Mouse (Mus musculus) hindbrain, embryonic 15.5 days (tissue): ENCODE data around the gene Zfp536. TPM values are rescaled to one million over a fixed set of nuclear protein-coding genes. Genes with fewer than 3 reads are reported as not detected.

Source experiments
- ATAC-seq: fragments of 200-750 bp; cut with Nextera tagmentation; 2 replicates; pipeline ENCODE4 v1.8.0; 2017; ENCODE audit warnings: low read depth, moderate number of reproducible peaks, moderate TSS enrichment; ENCODE audit not compliant: low FRiP score
- H3K27ac ChIP-seq: fragments of 300-500 bp; sonication (generic); replicated peaks from 2 replicates; pipeline ENCODE4 v1.5.1; 2015; ENCODE audit warnings: mild to moderate bottlenecking, inconsistent platforms
- H3K27me3 ChIP-seq: fragments of 300-500 bp; sonication (generic); 2 replicates; pipeline ENCODE4 v1.6.1; 2015; ENCODE audit warnings: control low read depth, inconsistent platforms
- H3K36me3 ChIP-seq: fragments of 300-500 bp; sonication (generic); 2 replicates; pipeline ENCODE4 v1.6.1; 2015; ENCODE audit warnings: control low read depth, inconsistent platforms
- H3K4me1 ChIP-seq: fragments of 300-500 bp; sonication (generic); replicated peaks from 2 replicates; pipeline ENCODE4 v1.6.1; 2015; ENCODE audit warnings: control low read depth, inconsistent platforms
- H3K4me2 ChIP-seq: fragments of 300-500 bp; sonication (generic); 2 replicates; pipeline ENCODE4 v1.6.1; 2015; ENCODE audit warnings: moderate library complexity, mild to moderate bottlenecking, inconsistent platforms
- H3K4me3 ChIP-seq: fragments of 300-500 bp; sonication (generic); 2 replicates; pipeline ENCODE4 v1.5.1; 2015; ENCODE audit warnings: mild to moderate bottlenecking, inconsistent platforms
- H3K9ac ChIP-seq: fragments of 300-500 bp; sonication (generic); 2 replicates; pipeline ENCODE4 v1.6.1; 2015; ENCODE audit warnings: inconsistent platforms
- H3K9me3 ChIP-seq: fragments of 300-500 bp; sonication (generic); 2 replicates; pipeline ENCODE4 v1.6.1; 2016; ENCODE audit warnings: control low read depth, inconsistent platforms
- WGBS: fragments of 180-500 bp; shearing (Covaris S2); methylation state at CpG from one replicate; pipeline ENCODE4 v1.1.7; 2015; 5-methylcytosine and 5-hydroxymethylcytosine counted together
- polyA plus RNA-seq: library from polyadenylated mRNA; unstranded; fragments of >200 nt; fragmentation: Nextera tagmentation; extraction: Ambion mirVana; gene quantifications from 2 replicates; pipeline ENCODE4 v1.2.1, GENCODE M21; 2015

Gene Zfp536
- polyA plus RNA-seq, 1 experiment from 2014 or later, result 36.0 TPM

DNA sequence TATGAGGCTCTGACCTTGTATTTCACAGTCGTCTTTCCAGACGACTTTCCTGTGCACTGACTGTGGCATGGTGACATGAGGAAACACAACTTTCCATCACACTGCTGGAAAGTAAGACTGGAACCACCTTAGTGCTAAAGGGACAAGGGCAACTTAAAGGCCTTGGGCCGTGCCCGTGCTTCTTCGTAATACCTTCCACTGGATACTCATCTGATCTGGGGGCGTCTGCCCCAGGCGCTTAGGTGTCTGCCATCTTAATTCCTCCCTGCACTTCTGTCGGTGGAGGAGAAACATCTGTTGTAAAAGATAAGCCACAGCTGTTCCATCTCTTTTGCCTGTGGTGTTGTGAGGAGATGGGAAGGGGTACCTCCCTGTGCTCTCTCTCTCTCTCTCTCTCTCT is 299.2 kb downstream of the Zfp536 start:
- no peak overlapping the region for H3K4me2 ChIP-seq
- H3K9ac ChIP-seq, result no peak overlapping the region
- H3K4me1 ChIP-seq, result no peaks in the 10 kb centered on the region
- H3K27ac ChIP-seq, result no peak overlapping the region
- ATAC-seq, result no peak
- H3K4me3 ChIP-seq, result no peak overlapping the region
- no peaks in the 10 kb centered on the region for H3K36me3 ChIP-seq
- 78% methylated on average over 8 of the region's 8 CpGs for WGBS
- H3K9me3 ChIP-seq, result no peaks in the 10 kb centered on the region
- no peaks in the 10 kb centered on the region for H3K27me3 ChIP-seq

DNA sequence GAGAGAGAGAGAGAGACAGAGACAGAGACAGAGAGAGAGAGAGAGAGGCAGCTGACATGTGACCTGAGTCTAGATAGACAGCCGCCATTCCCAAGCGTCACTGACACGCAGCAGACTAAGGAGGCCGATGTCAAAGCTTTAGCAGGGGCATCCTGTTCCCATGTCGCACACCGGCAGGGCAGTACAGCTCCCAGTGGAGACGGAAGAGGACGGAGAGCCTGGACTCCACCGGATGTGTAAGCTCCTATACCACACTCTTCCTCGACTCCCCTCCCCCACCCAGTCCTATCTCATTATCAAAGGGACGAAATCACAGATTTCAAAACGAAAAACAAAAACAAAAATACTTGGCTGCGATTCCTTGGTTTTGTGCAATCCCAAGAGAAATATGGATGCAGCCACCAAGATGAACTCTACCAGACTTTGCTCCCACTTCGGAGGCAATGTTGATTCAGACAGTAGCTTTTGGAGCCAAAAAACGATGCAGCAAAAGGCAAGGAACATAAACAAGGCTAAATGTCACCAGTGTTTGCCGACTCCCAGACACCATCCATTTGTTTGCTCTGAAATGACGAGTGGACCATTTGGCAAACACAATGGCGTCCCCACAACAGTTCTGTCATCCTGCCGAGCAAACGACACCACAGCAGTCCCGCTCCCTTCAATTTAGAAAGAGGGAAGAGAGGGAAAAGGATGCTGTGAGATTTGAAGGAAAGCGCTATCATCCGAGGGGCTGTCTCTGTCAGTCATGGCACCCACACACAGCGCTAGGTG is 299.9 kb downstream of the Zfp536 start:
- ATAC-seq, result no peak
- 67% methylated on average over 24 of the region's 24 CpGs for WGBS
- H3K4me1 ChIP-seq, result no peaks in the 10 kb centered on the region

DNA sequence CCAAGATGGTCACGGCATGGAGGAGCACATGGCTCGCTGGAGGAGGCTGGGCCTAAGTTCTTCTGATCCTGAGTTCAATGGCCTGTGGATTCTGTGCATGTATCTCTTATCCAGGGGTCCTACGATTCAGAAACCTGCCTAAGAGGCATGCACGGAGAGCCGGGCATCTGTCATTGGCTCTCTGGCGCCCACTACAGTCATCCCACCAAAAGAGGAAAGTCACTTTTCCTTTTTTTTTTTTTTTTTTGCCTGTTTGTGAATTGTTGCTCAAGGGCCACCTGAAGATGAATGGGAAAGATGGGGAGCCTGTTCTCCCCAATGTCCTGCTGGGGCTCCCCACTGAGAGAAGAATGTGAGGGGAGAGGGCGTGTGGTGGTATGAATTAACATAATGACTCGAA is 301.7 kb downstream of the Zfp536 start:
- H3K27ac ChIP-seq, result no peak overlapping the region
- no peak overlapping the region for H3K9ac ChIP-seq
- H3K36me3 ChIP-seq, result no peaks in the 10 kb centered on the region
- H3K4me1 ChIP-seq, result no peaks in the 10 kb centered on the region
- 57% methylated on average over 8 of the region's 8 CpGs for WGBS
- no peak overlapping the region for H3K4me2 ChIP-seq
- H3K4me3 ChIP-seq, result no peak overlapping the region
- no peaks in the 10 kb centered on the region for H3K27me3 ChIP-seq
- H3K9me3 ChIP-seq, result no peaks in the 10 kb centered on the region
- no peak for ATAC-seq

More for the DNA sequence above, 299.9 kb downstream of the Zfp536 start:
- no peaks in the 10 kb centered on the region for H3K27me3 ChIP-seq
- H3K9ac ChIP-seq, result no peak overlapping the region
- H3K4me2 ChIP-seq, result no peak overlapping the region
- no peaks in the 10 kb centered on the region for H3K36me3 ChIP-seq
- no peak overlapping the region for H3K27ac ChIP-seq
- H3K4me3 ChIP-seq, result no peak overlapping the region
- no peaks in the 10 kb centered on the region for H3K9me3 ChIP-seq

DNA sequence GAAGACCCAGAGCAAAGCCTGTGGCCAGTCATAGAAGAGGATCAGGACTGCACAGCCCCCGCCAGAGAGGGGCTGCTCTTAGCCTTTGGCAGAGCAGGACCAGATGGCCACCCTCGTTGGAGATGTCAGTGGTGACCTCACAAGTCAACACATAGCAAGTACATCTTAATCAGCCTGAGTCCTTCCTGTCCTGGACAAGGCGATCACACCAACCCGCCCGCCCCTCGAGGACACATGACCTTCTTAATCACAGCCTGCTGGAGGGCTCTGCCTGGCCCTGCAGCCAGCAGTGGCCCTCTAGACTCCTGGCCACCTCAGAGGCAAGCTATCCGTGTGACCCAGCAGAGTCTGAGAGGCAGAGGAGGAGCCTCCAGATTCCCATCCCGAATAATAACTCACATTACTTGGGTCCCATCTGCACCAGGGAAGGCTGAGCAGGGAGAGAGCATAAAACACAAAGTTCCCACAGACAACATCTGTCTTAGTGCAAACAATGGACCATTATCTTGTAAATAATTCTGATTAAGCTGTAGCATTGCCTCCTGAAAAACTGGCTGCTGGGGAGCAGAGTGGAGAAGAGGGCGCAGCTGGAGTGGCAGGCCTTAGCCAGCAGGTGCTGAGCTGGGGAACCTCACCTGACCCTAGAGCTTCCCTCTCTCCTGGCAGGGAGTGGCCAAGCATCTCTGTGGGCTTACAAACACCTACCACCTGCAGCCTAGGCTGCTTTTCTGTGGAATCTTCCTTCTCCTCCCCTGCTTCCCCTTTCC is 306.8 kb downstream of the Zfp536 start:
- Histone ChIP-seq H3K4me2 (no peak overlapping the region), H3K4me1 (0 out of 2 replicates have a peak, but pooled peaks cover 4% of the 10 kb centered on the region), H3K4me3 (no peak overlapping the region), H3K27ac (no peak overlapping the region), H3K9me3 (no peaks in the 10 kb centered on the region), H3K36me3 (no peaks in the 10 kb centered on the region), H3K9ac (no peak overlapping the region), H3K27me3 (no peaks in the 10 kb centered on the region)
- peak; percentile 63 for ATAC-seq
- 41% methylated on average over 9 of the region's 9 CpGs for WGBS

- Histone ChIP-seq H3K9me3 (no peaks in the 10 kb centered on the region), H3K4me1 (0 out of 2 replicates have a peak, but pooled peaks cover 4% of the 10 kb centered on the region), H3K27ac (no peak overlapping the region), H3K4me2 (no peak overlapping the region), H3K9ac (no peak overlapping the region), H3K36me3 (no peaks in the 10 kb centered on the region), H3K27me3 (no peaks in the 10 kb centered on the region), H3K4me3 (no peak overlapping the region)
- no peak for ATAC-seq
- WGBS, result 44% methylated on average over 7 of the region's 7 CpGs
These were observed 309.2 kb downstream of the Zfp536 start for GRCm38 (mm10) chr7:37464186-37464721.

DNA sequence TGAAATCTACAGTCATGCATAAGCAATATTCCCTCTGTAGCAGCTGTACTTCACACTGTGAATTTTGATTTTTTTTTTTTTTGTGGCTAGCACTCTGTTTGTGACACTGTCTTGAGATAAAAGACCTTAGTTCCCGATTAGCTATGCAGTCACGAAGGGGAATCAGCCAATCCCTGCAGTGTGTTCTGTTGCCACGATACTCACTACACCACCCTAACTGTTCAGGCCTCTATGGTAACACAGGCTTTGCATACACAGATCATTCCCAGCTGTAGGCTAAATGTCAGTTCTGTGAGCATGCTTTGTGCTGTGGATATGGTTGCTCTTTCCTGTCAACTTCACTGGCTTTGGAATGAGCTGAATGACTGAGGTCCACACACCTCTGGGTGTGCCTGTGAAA is 325.9 kb downstream of the Zfp536 start:
- no peak overlapping the region for H3K9ac ChIP-seq
- H3K27me3 ChIP-seq, result no peaks in the 10 kb centered on the region
- no peak overlapping the region for H3K27ac ChIP-seq
- no peaks in the 10 kb centered on the region for H3K9me3 ChIP-seq
- H3K36me3 ChIP-seq, result no peaks in the 10 kb centered on the region
- 60% methylated on average over 3 of the region's 3 CpGs for WGBS
- H3K4me2 ChIP-seq, result no peak overlapping the region
- no peaks in the 10 kb centered on the region for H3K4me1 ChIP-seq
- no peak overlapping the region for H3K4me3 ChIP-seq
- ATAC-seq, result no peak

DNA sequence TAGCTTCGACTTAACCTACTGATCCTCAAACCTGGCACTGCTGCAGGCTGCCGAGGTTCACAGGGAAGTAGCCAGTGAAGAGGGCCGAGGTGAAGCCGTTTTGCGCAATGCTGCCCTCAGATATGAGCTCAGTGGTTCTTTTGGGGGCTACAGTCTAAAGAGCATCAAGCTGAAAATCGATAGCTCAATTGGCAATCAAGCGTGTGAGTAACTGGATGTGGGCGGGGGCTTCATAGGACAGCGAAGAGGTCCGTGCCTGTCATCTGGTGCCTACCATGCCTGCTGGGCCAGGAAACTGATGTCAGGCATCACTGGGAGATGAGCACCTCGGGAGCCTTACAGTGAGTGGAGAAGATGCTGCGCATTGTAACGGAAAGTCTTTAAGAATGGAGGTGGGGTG is 333.5 kb downstream of the Zfp536 start:
- H3K27me3 ChIP-seq, result no peaks in the 10 kb centered on the region
- no peak overlapping the region for H3K27ac ChIP-seq
- H3K36me3 ChIP-seq, result no peaks in the 10 kb centered on the region
- no peak for ATAC-seq
- no peak overlapping the region for H3K9ac ChIP-seq
- 80% methylated on average over 13 of the region's 13 CpGs for WGBS
- H3K4me3 ChIP-seq, result no peak overlapping the region
- H3K4me2 ChIP-seq, result no peak overlapping the region
- peaks cover 9% of the 10 kb centered on the region for H3K4me1 ChIP-seq
- H3K9me3 ChIP-seq, result no peaks in the 10 kb centered on the region

DNA sequence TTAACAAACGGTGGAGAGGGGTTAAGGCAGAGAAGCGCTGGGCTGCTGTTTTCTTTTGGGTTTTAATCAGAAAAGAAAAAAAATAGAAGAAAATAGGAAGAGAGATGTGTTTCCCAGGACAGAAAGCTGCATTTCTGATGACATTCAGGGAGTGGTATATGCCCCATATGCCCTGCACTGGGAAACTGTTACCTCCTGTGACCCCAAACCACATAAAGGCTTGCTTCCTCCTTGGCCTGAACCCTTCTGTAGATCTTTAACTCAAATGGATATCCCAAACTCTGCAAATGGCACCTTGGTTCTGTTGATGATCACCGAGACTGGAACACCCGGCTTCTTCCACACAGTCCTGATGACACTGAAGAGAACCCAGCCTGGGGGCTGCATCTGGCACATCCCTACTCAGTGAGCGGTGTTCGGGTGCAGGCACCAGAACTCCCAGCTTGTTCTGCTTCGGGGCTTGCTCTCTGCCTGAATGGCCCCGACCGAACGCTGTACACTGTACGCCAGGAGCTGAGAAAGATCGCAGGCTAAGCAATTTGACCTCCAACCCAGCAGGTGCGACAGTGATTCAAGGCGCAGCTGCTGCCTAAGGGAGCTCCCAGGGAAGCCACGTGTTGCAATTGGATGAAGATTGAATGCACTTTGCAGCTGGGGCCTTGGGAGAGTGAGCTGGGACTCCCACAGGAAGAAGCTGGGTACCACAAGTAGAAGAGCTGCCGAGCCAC is 334.2 kb downstream of the Zfp536 start:
- H3K27me3 ChIP-seq, result no peaks in the 10 kb centered on the region
- H3K36me3 ChIP-seq, result no peaks in the 10 kb centered on the region
- no peak overlapping the region for H3K9ac ChIP-seq
- WGBS, result 29% methylated on average over 16 of the region's 16 CpGs
- peak; percentile 64; the same call in 1 of the 2 replicates for ATAC-seq
- no peaks in the 10 kb centered on the region for H3K9me3 ChIP-seq
- no peak overlapping the region for H3K27ac ChIP-seq
- H3K4me2 ChIP-seq, result no peak overlapping the region
- no peak overlapping the region for H3K4me3 ChIP-seq
- peaks cover 9% of the 10 kb centered on the region for H3K4me1 ChIP-seq

- H3K36me3 ChIP-seq, result no peaks in the 10 kb centered on the region
- H3K9me3 ChIP-seq, result no peaks in the 10 kb centered on the region
- H3K4me2 ChIP-seq, result no peak overlapping the region
- H3K27me3 ChIP-seq, result no peaks in the 10 kb centered on the region
- H3K9ac ChIP-seq, result no peak overlapping the region
- 89% methylated on average over 3 of the region's 3 CpGs for WGBS
- no peak overlapping the region for H3K27ac ChIP-seq
- no peak overlapping the region for H3K4me3 ChIP-seq
- H3K4me1 ChIP-seq, result peaks cover 14% of the 10 kb centered on the region
- no peak for ATAC-seq
These were observed 335.6 kb downstream of the Zfp536 start for GRCm38 (mm10) chr7:37437887-37438286.

DNA sequence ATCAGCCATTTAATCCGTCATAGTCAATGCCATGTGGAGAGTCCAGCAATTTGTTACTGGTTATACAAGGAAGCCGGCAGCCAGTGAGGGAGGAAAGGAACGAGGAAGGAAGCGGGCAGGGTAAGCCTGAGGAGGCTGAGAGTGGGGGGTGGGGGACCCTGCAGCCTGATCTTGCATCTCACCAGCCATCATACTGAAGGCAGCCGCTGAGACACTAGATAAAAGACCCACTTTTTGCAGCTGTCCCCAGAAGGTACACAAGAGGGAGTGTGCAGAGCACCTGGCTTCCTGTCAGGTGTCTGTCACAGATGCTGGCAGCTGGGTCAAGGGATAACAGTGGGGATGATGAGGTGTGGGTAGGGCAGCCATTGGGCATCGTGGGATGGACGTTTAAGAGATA is 340.3 kb downstream of the Zfp536 start:
- peaks cover 10% of the 10 kb centered on the region for H3K4me1 ChIP-seq
- H3K27me3 ChIP-seq, result no peaks in the 10 kb centered on the region
- H3K27ac ChIP-seq, result no peak overlapping the region
- no peak overlapping the region for H3K4me3 ChIP-seq
- H3K9ac ChIP-seq, result no peak overlapping the region
- no peak for ATAC-seq
- WGBS, result 62% methylated on average over 7 of the region's 7 CpGs
- no peaks in the 10 kb centered on the region for H3K9me3 ChIP-seq
- no peaks in the 10 kb centered on the region for H3K36me3 ChIP-seq
- H3K4me2 ChIP-seq, result no peak overlapping the region

DNA sequence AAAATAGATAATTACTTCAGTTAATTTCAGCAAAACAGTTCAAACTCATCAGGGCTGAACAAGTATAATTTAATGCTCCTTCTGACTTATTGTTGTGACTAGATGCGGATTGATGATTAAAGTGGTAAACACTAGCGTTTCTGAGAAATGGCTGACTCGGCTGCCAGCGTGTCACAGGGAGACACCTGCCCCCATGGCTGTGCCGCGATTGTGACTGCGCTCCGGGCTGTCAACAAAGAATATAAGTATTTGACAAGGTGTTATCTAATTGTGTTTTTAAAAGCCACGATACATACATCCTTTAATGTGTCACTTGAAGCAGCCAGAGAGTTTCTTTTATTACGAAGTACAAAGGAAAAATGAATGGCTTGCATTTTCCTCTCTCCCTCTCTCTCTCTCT is 342.0 kb downstream of the Zfp536 start:
- Histone ChIP-seq H3K27ac (no peak overlapping the region), H3K9me3 (no peaks in the 10 kb centered on the region), H3K36me3 (no peaks in the 10 kb centered on the region), H3K4me2 (no peak overlapping the region), H3K9ac (no peak overlapping the region), H3K27me3 (no peaks in the 10 kb centered on the region), H3K4me1 (peaks cover 10% of the 10 kb centered on the region), H3K4me3 (no peak overlapping the region)
- 48% methylated on average over 10 of the region's 10 CpGs for WGBS
- ATAC-seq, result no peak

DNA sequence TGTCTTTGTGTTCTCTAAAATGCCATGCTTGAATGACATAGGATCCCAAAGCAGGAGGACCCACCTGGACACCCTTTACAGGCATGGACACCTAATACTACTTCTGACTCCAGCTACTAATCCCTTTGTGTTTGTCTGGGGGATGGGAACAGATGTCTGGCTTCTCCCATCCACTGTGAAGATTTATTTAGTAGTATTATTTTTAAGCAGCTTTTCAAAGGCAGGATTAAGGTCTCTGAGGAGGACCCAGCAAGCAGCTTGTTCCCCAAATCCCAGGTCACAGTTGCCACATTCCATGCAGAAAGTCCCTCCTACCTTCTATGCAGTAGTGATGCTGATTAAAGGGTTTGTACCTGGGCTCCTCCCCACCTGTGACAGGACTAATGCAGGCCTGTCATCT is 347.4 kb downstream of the Zfp536 start:
- Histone ChIP-seq H3K4me2 (no peak overlapping the region), H3K4me3 (no peak overlapping the region), H3K4me1 (no peaks in the 10 kb centered on the region), H3K9ac (no peak overlapping the region), H3K27ac (no peak overlapping the region), H3K36me3 (no peaks in the 10 kb centered on the region), H3K27me3 (no peaks in the 10 kb centered on the region), H3K9me3 (no peaks in the 10 kb centered on the region)
- ATAC-seq, result no peak
